Mouse (Mus musculus): ENCODE data around the gene Zfp770. TPM values are rescaled to one million over a fixed set of nuclear protein-coding genes. Genes with fewer than 3 reads are reported as not detected.

Gene Zfp770
- polyA plus RNA-seq, 1 experiment, result 0.02 TPM

DNA sequence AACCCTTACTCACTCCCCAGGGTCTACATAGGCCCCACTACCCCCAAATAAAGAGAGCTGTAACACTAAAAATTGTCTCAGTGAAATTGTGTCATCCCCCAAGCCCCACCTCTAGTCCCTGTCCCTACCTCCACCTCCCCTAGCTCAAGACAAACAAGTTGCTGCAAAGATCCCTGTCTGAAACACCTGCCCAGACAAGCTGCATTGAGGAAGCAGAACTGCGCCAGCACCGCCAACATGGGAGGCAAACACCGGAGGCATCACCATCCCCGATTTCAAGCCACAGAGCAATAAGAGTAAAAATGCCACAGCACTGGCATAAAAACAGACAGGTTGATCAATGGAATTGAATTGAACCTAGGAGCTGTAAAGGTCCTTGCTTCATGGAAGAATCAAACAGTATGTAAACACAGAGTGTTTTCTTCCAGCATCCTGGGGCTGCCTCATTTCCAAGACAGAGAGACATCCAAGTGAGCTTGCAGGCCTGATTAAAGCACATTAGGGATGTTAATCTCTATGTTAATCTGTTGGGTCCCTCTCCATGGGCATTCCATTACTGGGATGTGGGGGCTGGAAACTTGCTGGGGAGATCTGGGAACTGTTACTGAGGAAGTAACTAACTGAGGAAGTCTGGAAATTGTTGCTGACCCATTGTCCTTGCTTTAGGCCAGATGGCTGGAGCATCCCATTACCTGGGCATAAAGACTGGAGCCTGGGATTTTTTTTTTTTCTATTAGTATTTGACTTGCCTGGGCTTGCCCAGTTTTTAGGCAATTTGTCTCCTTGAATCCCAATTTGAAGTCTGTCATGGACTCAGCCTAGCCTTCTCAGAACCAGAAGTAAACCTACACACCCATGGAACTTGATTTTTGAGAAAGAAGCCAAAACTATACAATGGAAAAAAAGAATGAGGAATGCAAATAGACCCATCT, 23.2 kb downstream of the Zfp770 start:
- Histone ChIP-seq H3K27me3 (ENCODE audit: control insufficient read depth) (peaks cover 5% of the 10 kb centered on the region), H3K4me3 (replicated peaks) (no peak overlapping the region), H3K36me3 (ENCODE audit: control insufficient read depth) (no peaks in the 10 kb centered on the region), H3K9me3 (ENCODE audit: control insufficient read depth, low read length) (no peaks in the 10 kb centered on the region), H3K4me1 (ENCODE audit: control insufficient read depth) (peaks cover 11% of the 10 kb centered on the region)
- TF ChIP-seq GATA1 (IDR thresholded peaks at IDR 0.05; ENCODE audit: low read length), result no peak
- TF ChIP-seq TAL1 (IDR thresholded peaks at IDR 0.05; ENCODE audit: low read length), result no peak

DNA sequence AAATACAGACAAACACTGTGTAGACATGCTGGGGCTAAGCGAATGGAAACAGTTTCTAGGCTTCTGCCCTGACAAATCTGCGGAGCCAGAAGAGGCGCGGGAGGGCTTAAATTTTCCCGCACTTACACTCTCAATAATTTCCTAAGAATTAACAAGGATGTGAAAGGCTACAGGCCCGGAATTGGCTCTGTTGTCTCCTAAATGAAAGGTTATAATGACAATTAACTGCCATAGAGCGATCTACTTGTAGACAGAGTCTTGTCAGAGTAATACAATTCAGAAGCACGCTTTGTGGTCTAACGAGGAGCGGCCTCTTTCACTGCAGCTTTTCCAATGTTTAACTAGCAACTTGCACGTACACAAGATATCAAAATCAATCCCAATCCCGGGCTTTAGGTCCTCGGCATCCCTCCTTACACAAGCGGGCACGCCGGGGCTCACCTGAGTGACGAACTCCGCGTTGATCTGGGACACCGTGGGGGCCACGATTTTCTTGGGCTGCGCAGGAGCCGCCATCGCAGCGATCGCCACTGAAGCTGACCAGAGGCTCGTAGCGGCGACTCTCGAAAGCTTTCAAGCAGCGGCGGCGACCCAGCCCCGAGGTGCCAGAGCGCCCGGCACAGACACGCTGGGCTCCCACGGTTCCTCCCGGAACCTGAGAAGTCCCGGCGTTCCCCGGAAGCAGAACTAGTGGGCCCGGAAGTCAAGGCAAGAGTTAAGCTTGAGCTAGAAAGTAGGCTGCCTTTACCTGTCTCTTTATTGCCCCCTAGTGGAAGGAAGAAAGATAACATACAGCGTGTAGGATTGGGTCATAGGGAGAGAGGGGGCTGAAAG, 26.4 kb downstream of the Zfp770 start:
- peaks cover 17% of the 10 kb centered on the region for H3K4me1 ChIP-seq (ENCODE audit: control insufficient read depth)
- H3K4me3 ChIP-seq (replicated peaks), result peak overlapping the region; percentile 70
- H3K27me3 ChIP-seq (ENCODE audit: control insufficient read depth), result peaks cover 5% of the 10 kb centered on the region
- peaks cover 23% of the 10 kb centered on the region for H3K36me3 ChIP-seq (ENCODE audit: control insufficient read depth)
- TF ChIP-seq GATA1 (IDR thresholded peaks at IDR 0.05; ENCODE audit: low read length), result no peak
- no peaks in the 10 kb centered on the region for H3K9me3 ChIP-seq (ENCODE audit: control insufficient read depth, low read length)

DNA sequence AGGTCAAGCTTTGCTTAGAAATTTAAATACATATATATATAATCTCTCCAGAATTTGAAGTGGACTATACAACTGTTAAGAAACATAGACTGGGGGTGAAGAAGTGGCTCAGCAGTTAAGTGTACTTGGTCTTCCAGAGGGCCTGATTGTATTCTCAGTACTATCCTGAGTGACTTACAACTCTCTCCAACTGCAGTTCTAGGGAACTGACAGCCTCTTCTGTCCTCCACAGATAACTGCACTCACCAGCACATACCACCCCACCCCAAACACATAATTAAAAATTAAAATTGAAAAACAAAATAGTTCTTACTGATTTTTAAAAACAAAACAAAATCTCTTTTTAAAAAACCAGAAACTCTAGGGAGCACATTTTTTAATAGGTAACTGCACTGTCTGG, 28.0 kb downstream of the Zfp770 start:
- Histone ChIP-seq H3K27me3 (ENCODE audit: control insufficient read depth) (peaks cover 5% of the 10 kb centered on the region), H3K36me3 (ENCODE audit: control insufficient read depth) (peaks cover 33% of the 10 kb centered on the region), H3K4me3 (replicated peaks) (peak overlapping the region; percentile 70), H3K9me3 (ENCODE audit: control insufficient read depth, low read length) (no peaks in the 10 kb centered on the region), H3K4me1 (ENCODE audit: control insufficient read depth) (peaks cover 19% of the 10 kb centered on the region)
- no peak for TF ChIP-seq GATA1 (IDR thresholded peaks at IDR 0.05; ENCODE audit: low read length)
- no peak for TF ChIP-seq TAL1 (IDR thresholded peaks at IDR 0.05; ENCODE audit: low read length)

GRCm38 (mm10) chr2:114167837-114168236, 33.4 kb downstream of the Zfp770 start:
- no peaks in the 10 kb centered on the region for H3K9me3 ChIP-seq (ENCODE audit: control insufficient read depth, low read length)
- peaks cover 8% of the 10 kb centered on the region for H3K4me1 ChIP-seq (ENCODE audit: control insufficient read depth)
- no peaks in the 10 kb centered on the region for H3K27me3 ChIP-seq (ENCODE audit: control insufficient read depth)
- TF ChIP-seq GATA1 (IDR thresholded peaks at IDR 0.05; ENCODE audit: low read length), result no peak
- TF ChIP-seq TAL1 (IDR thresholded peaks at IDR 0.05; ENCODE audit: low read length), result no peak
- no peak overlapping the region for H3K4me3 ChIP-seq (replicated peaks)
- peaks cover 78% of the 10 kb centered on the region for H3K36me3 ChIP-seq (ENCODE audit: control insufficient read depth)

DNA sequence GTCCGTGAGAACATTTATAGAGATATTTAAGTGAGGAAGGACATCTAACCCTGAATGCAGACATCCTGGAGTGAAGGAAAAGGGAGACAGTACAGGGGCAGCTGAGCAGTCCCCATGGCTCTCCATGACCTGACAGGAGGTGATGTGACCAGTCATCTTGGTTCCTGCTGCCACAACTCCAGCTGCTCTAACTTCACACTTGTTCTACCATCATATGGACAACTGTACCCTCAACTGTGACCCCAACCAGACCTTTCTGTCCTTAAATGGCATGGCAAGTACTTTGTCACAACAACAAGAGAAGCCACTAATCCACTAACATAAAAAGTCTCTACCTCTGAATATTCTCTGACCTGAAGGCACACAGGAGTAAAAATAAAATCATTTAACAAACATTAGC, 39.3 kb downstream of the Zfp770 start:
- H3K27me3 ChIP-seq (ENCODE audit: control insufficient read depth), result no peaks in the 10 kb centered on the region
- no peak for TF ChIP-seq TAL1 (IDR thresholded peaks at IDR 0.05; ENCODE audit: low read length)
- TF ChIP-seq GATA1 (IDR thresholded peaks at IDR 0.05; ENCODE audit: low read length), result no peak
- no peak overlapping the region for H3K4me3 ChIP-seq (replicated peaks)
- no peaks in the 10 kb centered on the region for H3K9me3 ChIP-seq (ENCODE audit: control insufficient read depth, low read length)
- H3K4me1 ChIP-seq (ENCODE audit: control insufficient read depth), result peaks cover 9% of the 10 kb centered on the region
- peaks cover 80% of the 10 kb centered on the region for H3K36me3 ChIP-seq (ENCODE audit: control insufficient read depth)

DNA sequence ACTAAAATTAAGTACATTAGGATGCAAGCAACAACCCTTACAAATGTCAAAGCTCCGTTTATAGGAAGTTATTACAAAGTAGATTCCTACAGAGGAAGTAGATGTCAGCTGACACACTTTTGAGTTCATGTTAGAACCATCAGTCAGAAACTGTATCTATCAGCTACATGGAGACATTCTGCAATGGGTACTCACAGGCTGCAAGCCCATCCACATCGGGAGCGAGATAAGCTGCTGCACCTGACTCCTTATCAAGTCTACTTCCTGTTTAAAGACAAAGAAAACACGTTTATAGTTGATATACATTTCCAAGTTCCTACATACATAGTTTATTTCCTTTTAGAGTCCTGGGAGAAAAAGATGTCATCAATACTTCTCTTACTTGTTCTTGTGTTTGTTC, 43.9 kb downstream of the Zfp770 start:
- Histone ChIP-seq H3K27me3 (ENCODE audit: control insufficient read depth) (no peaks in the 10 kb centered on the region), H3K9me3 (ENCODE audit: control insufficient read depth, low read length) (no peaks in the 10 kb centered on the region), H3K4me1 (ENCODE audit: control insufficient read depth) (peaks cover 18% of the 10 kb centered on the region), H3K36me3 (ENCODE audit: control insufficient read depth) (peaks cover 86% of the 10 kb centered on the region), H3K4me3 (replicated peaks) (no peak overlapping the region)
- TF ChIP-seq GATA1 (IDR thresholded peaks at IDR 0.05; ENCODE audit: low read length) (no peak), TAL1 (IDR thresholded peaks at IDR 0.05; ENCODE audit: low read length) (no peak)

GRCm38 (mm10) chr2:114156639-114157038, 44.6 kb downstream of the Zfp770 start:
- no peaks in the 10 kb centered on the region for H3K27me3 ChIP-seq (ENCODE audit: control insufficient read depth)
- H3K4me1 ChIP-seq (ENCODE audit: control insufficient read depth), result peaks cover 18% of the 10 kb centered on the region
- peaks cover 86% of the 10 kb centered on the region for H3K36me3 ChIP-seq (ENCODE audit: control insufficient read depth)
- no peak overlapping the region for H3K4me3 ChIP-seq (replicated peaks)
- no peaks in the 10 kb centered on the region for H3K9me3 ChIP-seq (ENCODE audit: control insufficient read depth, low read length)
- TF ChIP-seq TAL1 (IDR thresholded peaks at IDR 0.05; ENCODE audit: low read length), result peak; percentile 35; the same call in 1 of the 3 replicates
- TF ChIP-seq GATA1 (IDR thresholded peaks at IDR 0.05; ENCODE audit: low read length), result no peak

- H3K36me3 ChIP-seq (ENCODE audit: control insufficient read depth), result peaks cover 88% of the 10 kb centered on the region
Observed at GRCm38 (mm10) chr2:114153247-114153646, 48.0 kb downstream of the Zfp770 start.

More at GRCm38 (mm10) chr2:114153247-114153646, 48.0 kb downstream of the Zfp770 start:
- Histone ChIP-seq H3K27me3 (ENCODE audit: control insufficient read depth) (no peaks in the 10 kb centered on the region), H3K4me3 (replicated peaks) (no peak overlapping the region), H3K4me1 (ENCODE audit: control insufficient read depth) (peaks cover 14% of the 10 kb centered on the region), H3K9me3 (ENCODE audit: control insufficient read depth, low read length) (no peaks in the 10 kb centered on the region)
- TF ChIP-seq GATA1 (IDR thresholded peaks at IDR 0.05; ENCODE audit: low read length), result no peak
- TF ChIP-seq TAL1 (IDR thresholded peaks at IDR 0.05; ENCODE audit: low read length), result no peak

Measured in erythroblast, embryonic 14.5 days (primary cell).